Mouse (Mus musculus) adrenal gland, adult 8-10 months (tissue): ENCODE results near the gene Apoe. TPM values are rescaled to one million over a fixed set of nuclear protein-coding genes. Genes with fewer than 3 reads are reported as not detected.
"Not testable (repeated sequence)": the region's sequence is repeated elsewhere in the genome, so short reads cannot be mapped to it uniquely, and the experiment has no call there.

ENCODE experiments used
- DNase-seq: peaks from one replicate; pipeline ENCODE4 v3.0.0; 2022
- total RNA-seq, 4 experiments: library from RNA; stranded (reverse); gene quantifications; 2 replicates each; pipeline ENCODE4 v1.2.4; 2022

Apoe gene
- total RNA-seq, 4 experiments from 2014 or later: 996 to 1,300 (median 1,120) TPM

DNA sequence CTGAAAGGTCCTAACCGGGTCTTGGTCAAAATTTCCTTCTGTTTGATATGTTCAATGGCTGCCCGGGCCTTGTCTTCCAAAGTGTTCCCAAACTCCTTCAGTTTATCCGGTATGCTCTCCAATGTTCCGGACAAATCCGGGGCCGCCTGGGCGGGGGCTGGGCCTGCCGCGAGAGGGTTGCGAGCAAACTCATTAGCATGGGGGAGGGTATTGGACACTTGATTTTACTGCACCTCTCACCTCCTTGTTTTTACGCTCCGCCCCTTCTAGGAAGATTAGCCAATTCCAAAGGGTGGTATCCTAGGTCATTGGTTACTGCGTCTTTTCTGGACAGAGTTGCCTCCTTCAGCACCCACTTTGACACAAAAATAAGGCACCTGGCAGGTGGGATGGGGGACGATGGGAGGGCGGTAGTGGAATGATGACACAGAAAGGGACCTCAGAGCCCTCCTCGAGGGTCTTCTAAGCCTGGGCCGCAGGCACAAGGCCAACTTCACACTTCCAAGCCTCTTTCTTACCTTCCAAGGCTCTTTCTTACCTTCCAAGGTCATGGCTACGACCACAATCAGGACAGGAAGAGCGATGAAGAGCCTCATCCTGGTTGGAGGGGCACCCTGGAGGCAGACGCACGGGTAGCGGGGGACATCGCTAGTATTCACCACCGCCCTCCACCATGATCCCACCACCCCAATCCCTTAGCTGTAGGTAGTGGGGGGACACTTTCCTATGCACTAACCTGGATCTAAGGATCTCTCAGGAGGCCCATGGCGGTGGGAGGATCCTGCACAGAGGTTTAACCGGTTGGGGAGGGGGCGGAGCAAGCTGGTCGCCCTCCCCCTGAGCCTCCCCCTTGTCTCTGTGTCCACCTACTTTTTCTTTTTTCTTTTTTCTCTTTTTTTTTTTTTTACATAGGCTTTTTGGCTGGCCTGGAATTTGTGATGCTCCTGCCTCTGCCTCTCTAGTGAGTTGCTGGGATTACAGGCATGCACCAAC is 6.8 kb downstream of the Apoe start, which contains the start of gene Apoc1:
Gene Apoc1, minus strand, starts transcription at position 788 of the 993 bp plus-strand sequence.
- DNase-seq: no peak

DNA sequence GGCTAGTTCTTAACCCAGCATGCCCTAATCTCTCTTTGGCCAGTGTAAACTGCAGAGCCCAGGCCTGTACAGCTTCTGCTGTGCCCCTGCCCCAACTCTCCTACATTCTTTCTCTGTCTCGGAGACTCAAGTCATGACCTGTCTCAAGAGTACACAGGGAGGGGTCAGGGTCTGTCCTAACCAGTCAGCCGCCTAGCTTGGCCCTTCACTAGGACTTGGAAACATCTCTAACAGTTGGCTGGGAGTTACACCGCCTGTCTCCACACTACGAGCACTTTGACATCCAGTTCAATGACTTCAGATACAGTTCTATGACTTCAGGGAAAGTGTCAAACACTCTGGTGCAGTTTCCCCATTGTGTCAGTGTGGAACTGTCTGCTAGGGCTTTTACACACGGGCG is 7.6 kb downstream of the Apoe start:
- no peak for DNase-seq

DNA sequence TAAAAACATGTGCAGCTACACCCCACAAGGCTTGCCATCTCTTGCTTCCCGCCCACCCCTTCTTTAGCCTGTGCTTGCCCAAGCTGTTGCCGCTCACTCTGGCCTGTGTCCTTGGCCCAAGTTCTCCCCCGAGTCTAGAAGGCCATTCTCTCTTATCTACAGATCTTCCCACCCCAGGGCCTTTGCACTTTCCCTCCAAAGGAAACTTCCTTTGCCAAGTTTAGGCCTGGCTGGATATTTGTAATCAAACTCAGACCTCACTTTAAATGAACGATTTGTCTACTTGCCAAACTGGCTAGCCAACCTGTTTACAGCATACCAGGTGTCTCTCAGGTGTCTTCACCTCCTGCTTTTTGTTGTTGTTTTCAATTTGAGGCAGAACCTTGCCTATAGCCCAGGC is 8.1 kb downstream of the Apoe start:
- DNase-seq: no peak

DNA sequence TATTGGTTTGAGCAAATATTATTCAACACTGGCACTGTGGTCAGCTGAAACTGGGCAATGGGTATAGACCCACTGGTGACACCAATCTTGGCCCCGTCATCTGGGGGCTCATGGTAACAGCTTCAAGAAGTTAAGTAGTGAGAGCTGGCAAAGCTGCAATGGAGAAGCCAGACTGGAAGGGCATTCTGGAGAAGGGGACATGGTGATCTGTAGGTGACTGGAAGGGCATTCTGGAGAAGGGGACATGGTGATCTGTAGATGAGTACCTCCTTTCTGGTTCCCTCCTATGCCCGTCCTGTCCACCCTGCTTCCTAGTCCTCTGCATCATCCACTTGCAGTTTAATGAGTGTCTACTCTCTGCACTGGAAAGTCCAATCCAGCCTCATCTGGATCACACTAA is 10.4 kb downstream of the Apoe start:
- DNase-seq: no peak

DNA sequence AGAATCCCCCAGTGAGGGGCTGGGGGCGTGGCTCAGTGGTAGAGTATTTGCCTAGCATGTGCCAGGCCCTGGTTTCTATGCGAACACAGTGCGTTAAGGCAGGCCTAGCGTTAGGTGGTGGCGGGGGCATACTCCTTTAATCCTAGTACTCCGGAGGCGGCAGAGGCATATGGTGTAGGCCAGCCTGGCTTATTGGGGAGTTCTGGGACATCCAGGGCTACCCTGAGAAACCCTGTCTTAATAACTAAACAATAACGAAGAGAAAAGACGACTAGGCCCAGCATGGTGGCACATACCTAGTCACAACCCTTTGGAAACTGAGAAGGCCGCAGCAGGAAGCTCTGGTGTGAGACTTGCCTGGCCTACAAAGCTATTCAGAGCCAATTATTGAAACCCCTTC is 10.9 kb downstream of the Apoe start:
- no peak for DNase-seq

DNA sequence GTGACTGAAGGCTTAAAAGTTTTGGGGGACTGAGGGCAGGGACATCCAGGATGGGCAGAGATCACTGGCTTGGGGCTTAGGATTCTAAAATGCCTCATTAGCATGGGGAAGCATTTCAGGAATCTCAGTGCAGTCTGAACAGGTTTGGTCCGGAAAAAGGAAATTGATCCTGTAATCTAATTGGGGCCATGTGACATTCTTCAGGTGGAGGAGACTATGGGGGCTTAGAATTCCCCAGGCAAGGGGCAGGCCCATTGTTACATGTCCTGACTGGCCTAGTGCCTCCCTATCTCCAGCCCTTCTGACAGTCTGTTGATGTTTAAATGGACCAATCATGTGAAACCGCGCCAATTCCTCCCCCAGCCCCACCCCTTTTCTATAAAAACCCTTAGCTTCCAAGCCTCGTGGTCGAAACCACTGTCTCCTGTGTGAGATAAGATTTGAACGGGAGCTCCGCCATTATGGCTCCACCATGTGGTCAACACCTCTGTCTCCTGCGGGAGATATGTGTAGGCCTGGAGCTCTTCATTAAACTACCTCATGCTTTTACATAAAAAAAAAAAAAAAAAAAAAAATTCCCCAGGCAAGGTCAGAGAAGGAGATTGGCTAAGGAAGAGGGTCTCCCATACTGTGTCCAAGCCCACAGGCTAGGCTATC is 11.9 kb downstream of the Apoe start:
- DNase-seq: not testable (repeated sequence)

DNA sequence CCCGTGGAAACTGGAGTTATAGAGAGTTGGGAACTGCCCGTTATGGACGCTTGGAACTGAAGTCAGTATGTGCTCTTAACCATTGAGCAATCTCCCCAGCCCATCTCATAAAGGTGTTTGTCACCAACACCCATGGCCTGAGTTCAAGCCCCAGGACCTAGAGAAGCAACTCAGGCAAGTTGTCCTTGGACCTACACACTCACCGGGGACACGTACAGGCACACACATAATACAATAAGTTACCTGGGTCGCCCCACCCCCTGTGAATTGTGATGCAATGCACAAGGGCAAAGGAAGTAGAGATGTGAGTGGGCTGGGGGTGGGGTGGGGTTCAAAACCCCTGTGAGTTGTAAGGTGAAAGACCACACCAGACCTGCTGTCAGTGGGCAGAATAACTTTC is 12.5 kb downstream of the Apoe start:
- DNase-seq: no peak

DNA sequence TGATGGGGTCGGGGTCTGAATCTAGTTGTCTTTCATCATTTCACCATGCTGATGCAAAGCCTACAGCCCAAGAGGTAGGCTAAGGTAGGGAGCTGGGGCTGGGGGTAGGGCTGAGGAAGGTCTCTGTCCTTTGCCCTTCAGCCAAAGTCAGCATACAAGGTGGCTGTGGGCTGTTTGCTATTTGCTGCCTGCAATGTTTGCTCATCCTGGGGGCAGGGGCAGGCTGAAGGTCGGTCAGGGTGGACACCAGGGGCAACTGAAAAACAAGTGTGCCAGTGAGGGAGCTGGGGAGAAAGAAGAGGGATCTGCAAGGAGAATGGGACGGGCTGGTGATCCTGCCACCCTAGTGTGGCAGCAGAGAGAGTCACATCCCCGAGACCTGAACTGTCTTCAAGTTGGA is 13.6 kb downstream of the Apoe start:
- DNase-seq: no peak

DNA sequence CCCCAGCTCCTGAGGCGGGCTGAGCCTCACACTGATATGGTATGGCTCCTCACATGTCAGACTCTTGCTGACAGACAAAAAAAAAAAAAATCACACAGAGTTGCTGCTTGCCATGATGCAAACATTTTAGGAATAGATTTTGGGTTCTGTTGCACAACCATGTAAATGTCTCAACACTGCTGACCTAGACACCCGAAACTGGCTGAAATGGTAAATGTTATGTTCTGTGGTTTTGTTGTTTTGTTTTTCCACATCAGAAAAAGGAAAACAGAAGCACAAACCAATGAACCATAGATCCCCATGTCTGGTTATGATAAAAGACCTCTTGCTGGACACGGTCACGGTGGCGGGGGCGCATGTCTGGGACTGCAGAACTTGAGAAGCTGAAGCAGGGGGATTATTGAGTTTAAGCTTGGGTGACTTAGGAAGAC is 15.2 kb downstream of the Apoe start:
- DNase-seq: no peak

DNA sequence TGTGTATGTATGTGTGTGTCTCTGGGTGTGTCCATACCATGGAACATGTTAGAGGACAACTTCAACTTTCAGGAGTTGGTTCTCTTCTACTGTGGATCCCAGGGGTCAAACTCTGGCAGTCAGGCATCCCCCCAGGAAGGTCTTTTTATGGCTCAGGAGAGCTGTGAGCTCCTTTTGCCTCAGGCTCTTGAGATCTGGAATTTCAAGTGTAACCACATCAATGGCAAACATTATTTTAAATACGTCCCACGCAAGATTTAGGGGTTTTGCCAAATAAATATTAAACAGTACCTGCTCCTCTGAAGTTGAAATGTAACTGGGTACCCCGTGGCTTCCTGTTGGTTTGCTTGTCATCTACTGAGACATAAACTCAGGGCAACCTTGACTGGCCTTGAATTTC is 16.0 kb downstream of the Apoe start:
- no peak for DNase-seq

DNA sequence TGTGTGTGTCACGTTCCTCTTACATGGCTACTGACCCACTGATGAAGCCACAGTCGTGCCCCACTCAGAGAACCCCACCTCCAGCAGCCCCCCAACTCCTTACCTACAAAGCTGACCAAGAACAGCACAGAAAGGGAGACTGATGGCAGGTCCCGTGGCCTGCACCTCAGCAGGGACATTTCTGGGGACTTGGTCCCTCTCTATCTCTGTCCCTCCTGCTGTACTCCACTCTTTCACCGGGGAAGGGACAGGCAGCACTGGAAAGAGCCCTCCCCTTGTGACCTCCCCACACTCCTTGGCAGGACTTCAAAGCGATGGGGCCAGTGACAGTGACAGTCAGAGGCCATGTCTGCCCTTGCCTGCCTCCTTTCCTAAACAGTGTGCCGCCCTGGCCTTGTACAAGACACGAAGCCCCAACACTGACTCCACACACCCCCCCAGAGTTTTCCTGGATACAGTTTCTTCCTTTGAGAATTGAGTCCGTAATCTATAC is 17.7 kb downstream of the Apoe start, which contains the start of the genes Gm44805 and Apoc4:
Gene Gm44805, minus strand, starts transcription at position 222 of the 493 bp plus-strand sequence.
Gene Apoc4, minus strand, starts transcription at position 278 of the 493 bp plus-strand sequence.
- peak; percentile 88 for DNase-seq

DNA sequence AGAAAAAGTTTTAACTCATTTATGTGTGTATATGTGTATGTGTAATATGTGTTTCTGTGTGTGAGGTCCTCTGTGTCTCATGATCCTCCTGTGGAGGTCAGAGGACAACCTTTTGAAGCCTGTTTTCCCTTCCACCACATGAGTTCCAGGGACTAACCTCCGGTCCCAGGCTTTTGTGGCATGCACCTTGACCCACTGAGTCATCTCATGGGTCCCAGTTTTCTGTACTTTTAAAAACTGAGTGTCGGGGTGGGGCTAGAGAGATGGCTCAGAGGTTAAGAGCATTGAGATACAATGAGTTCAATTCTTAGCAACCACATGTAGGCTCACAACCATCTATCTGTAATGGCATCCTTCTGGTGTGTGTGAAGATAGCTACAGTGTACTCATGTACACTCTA is 18.3 kb downstream of the Apoe start:
- peak; percentile 64 for DNase-seq

DNA sequence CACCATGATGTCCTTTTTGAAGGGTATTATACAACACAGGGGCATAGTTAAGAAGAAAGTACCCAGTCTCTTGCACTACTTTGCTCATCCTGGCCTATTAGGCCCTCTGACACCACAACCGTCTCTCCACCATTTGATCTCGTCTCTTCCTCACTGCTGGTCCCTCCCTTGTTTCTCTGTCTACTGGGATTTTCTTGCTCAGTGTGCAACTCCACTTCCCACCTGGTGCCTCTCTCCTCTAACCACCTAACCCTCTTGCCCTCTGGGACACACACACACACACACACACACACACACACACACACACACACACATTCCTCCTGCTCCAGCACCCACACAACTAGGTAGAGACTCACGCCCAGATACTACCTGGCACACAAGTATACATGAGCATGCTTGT is 20.1 kb downstream of the Apoe start:
- DNase-seq: no peak

DNA sequence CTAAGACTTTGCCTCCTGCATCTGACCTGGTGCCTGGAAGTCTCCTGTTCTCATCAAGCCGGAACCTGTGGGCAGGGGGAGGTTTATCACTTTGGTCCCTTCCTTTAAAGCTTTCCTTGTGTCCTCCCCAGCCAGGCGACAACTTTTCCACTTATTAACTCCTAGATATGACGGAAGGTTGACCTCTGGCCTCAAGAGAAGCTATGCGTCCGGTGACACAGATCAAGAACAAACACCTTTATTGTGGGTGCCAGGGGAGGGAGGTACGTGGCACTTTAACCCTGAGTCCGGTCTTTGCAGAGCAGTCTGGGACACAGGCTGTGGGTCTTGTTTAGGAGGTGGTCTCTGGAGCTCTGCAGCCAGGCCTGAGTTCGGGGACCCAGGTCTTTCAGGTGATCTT is 21.1 kb downstream of the Apoe start, which contains the start of gene Apoc2:
Gene Apoc2, minus strand, starts transcription at position 70 of the 400 bp plus-strand sequence.
- no peak for DNase-seq

DNA sequence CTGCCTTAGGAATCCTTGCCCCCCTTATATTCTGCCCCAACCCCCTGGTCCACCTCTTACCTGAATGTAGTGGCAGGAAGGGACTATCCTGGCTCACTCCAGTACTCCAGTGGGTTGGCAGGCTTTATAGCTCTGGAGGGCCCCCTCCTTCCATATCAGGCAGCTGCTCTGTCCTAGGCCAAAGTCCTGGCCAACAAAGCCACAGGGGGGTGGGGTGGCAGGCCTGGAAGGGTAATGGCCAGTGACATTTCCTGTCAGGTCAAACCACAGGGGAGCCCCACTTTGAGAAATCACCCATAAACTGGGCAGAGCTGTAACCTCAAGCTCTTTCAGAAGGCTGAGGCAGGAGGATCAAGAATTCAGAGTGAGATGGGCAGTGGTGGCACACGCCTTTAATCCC is 22.3 kb downstream of the Apoe start:
- DNase-seq: no peak

DNA sequence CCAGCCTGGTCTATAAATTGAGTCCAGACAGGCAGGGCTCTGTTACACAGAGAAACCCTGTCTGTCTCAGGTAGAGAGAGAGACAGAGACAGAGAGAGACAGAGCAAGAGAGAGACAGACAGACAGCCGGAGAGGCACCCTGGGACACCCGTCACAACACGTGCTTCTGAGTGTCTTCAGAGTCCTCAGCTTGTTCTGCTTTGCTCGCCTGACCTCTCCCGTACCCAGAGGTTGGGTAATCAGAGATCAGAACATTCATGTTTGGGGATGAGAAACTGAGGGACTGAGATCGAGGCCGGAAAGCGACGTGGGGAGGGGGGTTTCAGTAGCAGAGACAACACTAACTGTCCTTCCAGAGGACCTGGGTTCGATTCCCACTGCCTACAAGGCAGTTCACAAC is 23.2 kb downstream of the Apoe start:
- no peak for DNase-seq

DNA sequence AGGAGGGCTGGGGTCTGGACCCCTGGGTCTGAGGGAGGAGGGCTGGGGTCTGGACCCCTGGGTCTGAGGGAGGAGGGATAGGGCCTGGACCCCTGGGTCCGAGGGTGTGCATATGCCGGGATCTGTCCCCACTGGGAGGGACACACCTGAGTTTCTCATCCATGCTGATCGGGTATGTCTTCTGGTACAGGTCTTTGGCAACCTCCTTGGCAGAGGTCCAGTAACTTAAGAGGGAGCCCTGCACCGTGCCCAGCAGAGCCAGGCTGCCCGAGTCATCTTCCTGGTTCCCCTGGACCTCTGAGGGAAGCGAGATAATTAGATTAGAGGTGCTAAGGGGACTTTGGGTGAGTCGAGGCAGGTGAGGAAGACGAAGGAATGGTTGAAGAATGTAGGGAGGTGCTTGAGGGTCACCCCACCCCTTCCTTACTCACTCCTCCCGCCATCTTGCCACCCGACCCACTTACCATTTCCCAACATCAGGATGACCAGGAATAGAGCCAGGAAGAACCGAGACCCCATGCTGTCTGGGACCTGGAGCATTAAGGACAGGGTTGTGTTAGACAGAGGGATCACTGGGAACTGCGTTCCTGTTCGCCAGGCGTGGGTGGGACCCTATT is 25.8 kb downstream of the Apoe start:
- DNase-seq: no peak

DNA sequence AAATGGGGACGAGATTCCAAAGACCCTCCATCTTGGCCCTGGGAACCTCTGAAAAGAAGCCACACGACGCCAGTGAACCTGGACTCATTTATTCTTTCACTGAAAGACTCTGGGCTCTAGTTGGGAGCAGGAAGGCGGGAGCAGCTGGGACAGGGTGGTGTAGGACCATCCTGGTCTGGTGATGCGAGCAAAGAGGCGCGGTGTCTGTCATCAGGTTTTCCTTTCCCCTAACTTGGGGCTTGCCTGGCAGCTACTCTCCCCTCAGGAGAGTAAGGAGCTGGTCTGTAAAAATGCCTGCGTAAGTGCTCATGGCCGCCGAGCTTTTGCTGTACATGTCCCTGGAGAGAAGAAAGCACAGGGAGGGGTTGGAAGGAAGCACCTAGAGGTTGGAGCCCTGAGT is 27.5 kb downstream of the Apoe start:
- no peak for DNase-seq

DNA sequence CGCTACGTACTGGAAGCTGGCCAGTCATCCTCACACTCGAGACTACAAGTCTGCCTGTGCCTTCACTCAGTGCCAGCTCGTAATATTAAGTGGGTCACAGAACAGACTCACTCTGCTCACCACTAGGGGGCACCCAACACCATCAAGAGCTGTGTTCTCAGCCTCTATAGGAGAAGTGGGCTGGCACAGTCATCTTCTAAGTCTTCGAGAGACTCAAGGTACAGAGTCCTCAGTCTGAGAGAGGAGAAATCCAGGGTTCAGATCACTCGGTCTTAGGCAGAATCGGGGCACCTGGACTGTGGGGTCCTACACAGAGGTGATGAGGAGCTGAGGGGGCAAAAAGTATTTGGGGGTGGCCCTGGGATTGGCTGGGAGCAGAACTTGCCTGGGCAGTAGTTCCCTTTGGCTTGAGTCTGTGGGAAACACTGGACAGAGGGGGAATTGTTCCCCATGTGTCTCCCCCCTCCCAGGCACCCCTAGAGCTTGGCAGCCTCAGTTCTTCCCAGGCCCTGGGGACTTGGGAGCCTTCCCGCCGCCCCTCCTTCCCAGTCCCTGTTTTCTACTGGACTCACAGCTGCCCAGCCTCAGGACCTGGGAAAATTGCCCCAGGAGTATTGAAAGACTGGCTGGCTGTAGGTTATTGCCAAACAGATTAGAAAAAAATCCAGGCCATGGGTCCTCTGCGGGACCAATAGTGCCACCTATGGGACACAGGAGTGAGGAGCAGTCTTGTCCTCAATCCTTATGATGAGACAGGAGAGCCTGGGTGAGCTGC is 29.9 kb downstream of the Apoe start:
- peak; percentile 88 for DNase-seq

DNA sequence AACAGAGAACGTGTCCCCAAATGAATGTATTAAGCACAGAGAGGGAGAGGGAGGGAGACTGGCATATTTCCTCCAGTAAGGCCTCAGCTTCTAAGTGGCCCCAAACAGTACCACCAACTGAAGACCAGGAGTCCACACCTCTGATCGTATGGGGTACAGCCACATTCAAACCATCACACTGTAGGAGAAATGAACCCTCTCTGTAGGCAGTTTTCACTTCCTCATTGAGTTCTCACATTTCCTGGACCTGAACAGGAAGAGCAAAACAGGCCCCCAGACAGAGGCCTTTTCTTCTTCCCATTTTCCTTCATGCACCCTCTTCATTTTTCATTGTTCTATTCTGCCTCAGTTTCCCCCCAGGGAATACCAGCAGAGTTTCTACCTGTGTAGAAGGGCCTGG is 31.6 kb downstream of the Apoe start:
- DNase-seq: no peak

DNA sequence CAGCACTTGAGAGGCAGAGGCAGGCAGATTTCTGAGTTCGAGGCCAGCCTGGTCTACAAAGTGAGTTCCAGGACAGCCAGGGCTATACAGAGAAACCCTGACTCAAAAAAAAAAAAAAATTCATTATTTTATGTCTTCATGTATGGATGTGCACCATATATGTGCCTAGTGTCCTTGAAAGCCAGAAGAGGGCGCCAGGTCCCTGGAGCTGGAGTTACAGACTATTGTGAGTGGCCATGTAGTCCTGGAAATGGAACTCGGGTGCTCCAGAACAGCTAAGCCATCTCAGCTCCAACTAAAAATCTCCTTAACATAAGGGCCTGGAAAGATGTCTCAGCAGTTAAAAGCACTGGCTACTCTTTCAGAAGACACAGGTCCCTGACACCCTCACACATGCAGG is 32.2 kb downstream of the Apoe start:
- DNase-seq: no peak
